18 mouse cellular contexts compared by ENCODE assay signal in genomic region chr5:119613981-119614770, GRCm38 (mm10). TPM values are rescaled to one million over a fixed set of nuclear protein-coding genes. Genes with fewer than 3 reads are reported as not detected.
DNase-seq lines count a peak whose midpoint lies in the region; ATAC-seq and TF ChIP-seq lines count a peak whose summit lies in the region.
"Had no signal": no experiment of that assay in that cellular context is flagged by ENCODE, and none has a peak within 500 bp of the region (broad histone marks: within the 10 kb centered on the region; RNA-seq: fewer than 3 reads in every experiment).

No protein-coding gene starts in this region.

- H3K36me3 ChIP-seq in heart, embryonic 13.5 days = no peaks in the 10 kb centered on the region
- H3K36me3 ChIP-seq in heart, embryonic 12.5 days = no peaks in the 10 kb centered on the region
- no peaks in the 10 kb centered on the region for H3K36me3 ChIP-seq in lung, embryonic 16.5 days (ENCODE audit: control insufficient read depth, insufficient read depth, low read length)
- no peaks in the 10 kb centered on the region for H3K36me3 ChIP-seq in lung, postnatal 0 days (ENCODE audit: insufficient read depth, low read length)
- no peaks in the 10 kb centered on the region for H3K36me3 ChIP-seq in forebrain, embryonic 16.5 days (ENCODE audit: control insufficient read depth, insufficient read depth)
- H3K36me3 ChIP-seq: embryonic facial prominence, embryonic 13.5 days; forebrain, embryonic 12.5 days; heart, embryonic 15.5 days; hindbrain, embryonic 13.5 days had no signal

- no peaks in the 10 kb centered on the region for H3K9me3 ChIP-seq in heart, embryonic 13.5 days
- no peaks in the 10 kb centered on the region for H3K9me3 ChIP-seq in heart, embryonic 12.5 days (replicated peaks)
- no peaks in the 10 kb centered on the region for H3K9me3 ChIP-seq in lung, embryonic 16.5 days (ENCODE audit: control insufficient read depth, low read length)
- no peaks in the 10 kb centered on the region for H3K9me3 ChIP-seq in lung, postnatal 0 days (ENCODE audit: low read length)
- H3K9me3 ChIP-seq in forebrain, embryonic 16.5 days (ENCODE audit: control insufficient read depth, low read length) = no peaks in the 10 kb centered on the region
- H3K9me3 ChIP-seq: embryonic facial prominence, embryonic 13.5 days; forebrain, embryonic 12.5 days; heart, embryonic 15.5 days; hindbrain, embryonic 13.5 days had no signal

- peaks cover 28% of the 10 kb centered on the region for H3K4me1 ChIP-seq in heart, embryonic 13.5 days
- H3K4me1 ChIP-seq in heart, embryonic 12.5 days (replicated peaks) = peaks cover 32% of the 10 kb centered on the region
- H3K4me1 ChIP-seq in lung, embryonic 16.5 days (replicated peaks; ENCODE audit: control insufficient read depth, insufficient read depth, low read length) = peaks cover 10% of the 10 kb centered on the region
- H3K4me1 ChIP-seq in lung, postnatal 0 days (ENCODE audit: insufficient read depth, low read depth, low read length) = no peaks in the 10 kb centered on the region
- H3K4me1 ChIP-seq in forebrain, embryonic 16.5 days (replicated peaks; ENCODE audit: control insufficient read depth, insufficient read depth, low read length) = no peaks in the 10 kb centered on the region; the same call in 1 of the 2 replicates
- H3K4me1 ChIP-seq: hindbrain, embryonic 13.5 days had no signal

- peaks cover 42% of the 10 kb centered on the region for H3K27me3 ChIP-seq in heart, embryonic 13.5 days (replicated peaks)
- peaks cover 29% of the 10 kb centered on the region for H3K27me3 ChIP-seq in heart, embryonic 12.5 days (replicated peaks)
- H3K27me3 ChIP-seq in lung, embryonic 16.5 days (ENCODE audit: control insufficient read depth, insufficient read depth, low read depth, low read length) = no peaks in the 10 kb centered on the region
- H3K27me3 ChIP-seq in lung, postnatal 0 days (replicated peaks; ENCODE audit: insufficient read depth, low read length) = no peaks in the 10 kb centered on the region
- no peaks in the 10 kb centered on the region for H3K27me3 ChIP-seq in forebrain, embryonic 16.5 days (replicated peaks; ENCODE audit: control insufficient read depth, insufficient read depth, low read length)
- H3K27me3 ChIP-seq: embryonic facial prominence, embryonic 13.5 days had no signal

- H3K27ac ChIP-seq in heart, embryonic 13.5 days (replicated peaks) = 0 out of 2 replicates have a peak overlapping the region, but pooled peaks have one; percentile 12
- no peak overlapping the region for H3K27ac ChIP-seq in heart, embryonic 12.5 days (ENCODE audit: poor library complexity, severe bottlenecking)
- peak overlapping the region; percentile 48; the same call in 1 of the 2 replicates for H3K27ac ChIP-seq in lung, embryonic 16.5 days (ENCODE audit: low read length)
- no peak overlapping the region for H3K27ac ChIP-seq in lung, postnatal 0 days (ENCODE audit: low read length)
- no peak overlapping the region for H3K27ac ChIP-seq in forebrain, embryonic 16.5 days (ENCODE audit: low read length)
- H3K27ac ChIP-seq: embryonic facial prominence, embryonic 13.5 days; forebrain, embryonic 12.5 days; heart, embryonic 15.5 days; hindbrain, embryonic 13.5 days; hindbrain, postnatal 0 days had no signal

- ATAC-seq in heart, embryonic 13.5 days (ENCODE audit: extremely low read depth, insufficient number of reproducible peaks, low FRiP score, low TSS enrichment) = no peak
- ATAC-seq in heart, embryonic 12.5 days (ENCODE audit: insufficient number of reproducible peaks, low FRiP score) = no peak
- no peak for ATAC-seq in lung, embryonic 16.5 days (ENCODE audit: low read depth)
- ATAC-seq in lung, postnatal 0 days = no peak
- no peak for ATAC-seq in forebrain, embryonic 16.5 days
- ATAC-seq: forebrain, postnatal 0 days had no signal

- no peak for TF ChIP-seq CTCF in lung, postnatal 0 days (IDR thresholded peaks at IDR 0.05)

- no peak overlapping the region for H3K4me2 ChIP-seq in heart, embryonic 13.5 days
- H3K4me2 ChIP-seq in heart, embryonic 12.5 days = no peak overlapping the region
- H3K4me2 ChIP-seq in lung, embryonic 16.5 days (ENCODE audit: low read depth, low read length) = no peak overlapping the region
- H3K4me2 ChIP-seq in lung, postnatal 0 days (replicated peaks; ENCODE audit: low read depth, low read length) = no peak overlapping the region
- H3K4me2 ChIP-seq in forebrain, embryonic 16.5 days (ENCODE audit: low read length) = no peak overlapping the region
- H3K4me2 ChIP-seq: embryonic facial prominence, embryonic 13.5 days; forebrain, embryonic 12.5 days; heart, embryonic 15.5 days; hindbrain, embryonic 13.5 days had no signal

- DNase-seq in lung, postnatal 0 days (ENCODE audit: low spot score) = no peak
- DNase-seq in ZHBTc4 (ENCODE audit: low read depth, low spot score) = peak; percentile 91
- no peak for DNase-seq in kidney, adult 11 months
- DNase-seq: cerebellum, adult 11 months; cerebellum, adult 9-10 months; cerebellum, postnatal 25 days; gastrocnemius, postnatal 14 days; heart, postnatal 14 days had no signal

- no peak for TF ChIP-seq EP300 in lung, postnatal 0 days (IDR thresholded peaks at IDR 0.05)

- H3K4me3 ChIP-seq in heart, embryonic 13.5 days = no peak overlapping the region
- H3K4me3 ChIP-seq in heart, embryonic 12.5 days = no peak overlapping the region
- H3K4me3 ChIP-seq in lung, embryonic 16.5 days (ENCODE audit: low read length) = no peak overlapping the region
- no peak overlapping the region for H3K4me3 ChIP-seq in lung, postnatal 0 days (ENCODE audit: low read depth, low read length)
- H3K4me3 ChIP-seq in forebrain, embryonic 16.5 days (replicated peaks; ENCODE audit: low read length) = no peak overlapping the region
- H3K4me3 ChIP-seq: embryonic facial prominence, embryonic 13.5 days; forebrain, embryonic 12.5 days; heart, embryonic 15.5 days; hindbrain, embryonic 13.5 days had no signal

- 76% methylated on average over 10 of the region's 10 CpGs for WGBS in heart, embryonic 13.5 days
- 81% methylated on average over 10 of the region's 10 CpGs for WGBS in heart, embryonic 12.5 days
- whole genome bisulfite sequencing in lung, embryonic 16.5 days = 75% methylated on average over 10 of the region's 10 CpGs
- WGBS in lung, postnatal 0 days = 81% methylated on average over 10 of the region's 10 CpGs
- 87% methylated on average over 10 of the region's 10 CpGs for WGBS in forebrain, embryonic 16.5 days

- no peak overlapping the region for H3K9ac ChIP-seq in heart, embryonic 13.5 days
- no peak overlapping the region for H3K9ac ChIP-seq in heart, embryonic 12.5 days
- H3K9ac ChIP-seq in lung, embryonic 16.5 days (ENCODE audit: low read length) = no peak overlapping the region
- no peak overlapping the region for H3K9ac ChIP-seq in lung, postnatal 0 days (replicated peaks; ENCODE audit: low read depth)
- H3K9ac ChIP-seq in forebrain, embryonic 16.5 days (replicated peaks; ENCODE audit: low read depth, low read length) = no peak overlapping the region
- H3K9ac ChIP-seq: embryonic facial prominence, embryonic 13.5 days; forebrain, embryonic 12.5 days; forebrain, postnatal 0 days; heart, embryonic 15.5 days; hindbrain, embryonic 13.5 days had no signal

RNA-seq across cellular contexts. Expression of gene Tbx3, which starts 56.3 kb away (rescaled TPM):
- polyA plus RNA-seq in heart, embryonic 13.5 days (2015; fragmentation: Nextera tagmentation; extraction: Ambion mirVana) = 9.4 and 12.8 TPM in 2 replicates
- polyA plus RNA-seq in heart, embryonic 12.5 days (2016; fragmentation: Nextera tagmentation; extraction: Ambion mirVana) = 18.8 and 21.0 TPM in 2 replicates
- polyA plus RNA-seq in lung, embryonic 16.5 days (2015; fragmentation: Nextera tagmentation; extraction: Ambion mirVana) = 53.4 and 65.3 TPM in 2 replicates
- polyA plus RNA-seq in lung, postnatal 0 days (2015; fragmentation: Nextera tagmentation; extraction: Ambion mirVana) = 44.7 and 54.8 TPM in 2 replicates
- polyA plus RNA-seq in forebrain, embryonic 16.5 days (2015; fragmentation: Nextera tagmentation; extraction: Ambion mirVana) = 2.1 and 3.0 TPM in 2 replicates

Comparison
In these comparisons a context has a peak if more than half of its experiments do, and no peak if none do; other contexts are left out.
1. H3K27ac ChIP-seq: peak in heart, embryonic 13.5 days (single experiment) and lung, embryonic 16.5 days (single experiment); none in heart, embryonic 12.5 days (single experiment), lung, postnatal 0 days (single experiment) and forebrain, embryonic 16.5 days (single experiment).